Mouse (Mus musculus) midbrain, embryonic 11.5 days (tissue): Measurements from ENCODE around the gene Neu1. TPM values are rescaled to one million over a fixed set of nuclear protein-coding genes. Genes with fewer than 3 reads are reported as not detected.

Source experiments
- ATAC-seq: fragments of 200-750 bp; cut with Nextera tagmentation; 2 replicates; pipeline ENCODE4 v1.8.0; 2017; ENCODE audit warnings: moderate TSS enrichment, moderate library complexity; ENCODE audit not compliant: low FRiP score
- DNase-seq: peaks from one replicate; pipeline ENCODE4 v3.0.0; 2015; ENCODE audit warnings: low spot score; ENCODE audit errors: missing footprints
- H3K27ac ChIP-seq: fragments of 300-500 bp; sonication (generic); 2 replicates; pipeline ENCODE4 v1.5.1; 2014; ENCODE audit warnings: low read depth, low read length
- H3K27me3 ChIP-seq: fragments of 300-500 bp; sonication (generic); 2 replicates; pipeline ENCODE4 v1.6.1; 2014; ENCODE audit warnings: mild to moderate bottlenecking, low read length, moderate library complexity, mixed read lengths; ENCODE audit not compliant: control insufficient read depth, insufficient read depth
- H3K36me3 ChIP-seq: fragments of 300-500 bp; sonication (generic); 2 replicates; pipeline ENCODE4 v1.6.1; 2014; ENCODE audit warnings: mild to moderate bottlenecking, low read length, moderate library complexity, mixed read lengths; ENCODE audit not compliant: control insufficient read depth, insufficient read depth
- H3K4me1 ChIP-seq: fragments of 300-500 bp; sonication (generic); 2 replicates; pipeline ENCODE4 v1.6.1; 2014; ENCODE audit warnings: low read length; ENCODE audit not compliant: control insufficient read depth, insufficient read depth
- H3K4me2 ChIP-seq: fragments of 300-500 bp; sonication (generic); 2 replicates; pipeline ENCODE4 v1.6.1; 2014; ENCODE audit warnings: mild to moderate bottlenecking, moderate library complexity
- H3K4me3 ChIP-seq: fragments of 300-500 bp; sonication (generic); 2 replicates; pipeline ENCODE4 v1.5.1; 2014; ENCODE audit warnings: low read depth, low read length
- H3K9ac ChIP-seq: fragments of 300-500 bp; sonication (generic); 2 replicates; pipeline ENCODE4 v1.6.1; 2014; ENCODE audit warnings: low read length
- H3K9me3 ChIP-seq: fragments of 300-500 bp; sonication (generic); 2 replicates; pipeline ENCODE4 v1.6.1; 2016; ENCODE audit warnings: low read length; ENCODE audit not compliant: control insufficient read depth
- WGBS: fragments of 180-500 bp; shearing (Covaris S2); extraction: QIAGEN DNeasy Blood & Tissue Kit; methylation state at CpG from one replicate; pipeline ENCODE4 v1.1.7; 2014; 5-methylcytosine and 5-hydroxymethylcytosine counted together
- polyA plus RNA-seq: library from polyadenylated mRNA; unstranded; fragments of >200 nt; fragmentation: Nextera tagmentation; extraction: Ambion mirVana; gene quantifications from 2 replicates; pipeline ENCODE4 v1.2.1, GENCODE M21; 2014

Gene Neu1
- polyA plus RNA-seq: 11.0 and 12.3 TPM in 2 replicates

GRCm38 (mm10) chr17:34931061-34931734, at the start of gene Neu1:
TSS of gene Neu1 (plus strand) at chr17:34931253.
- no peaks in the 10 kb centered on the region for H3K9me3 ChIP-seq
- no peaks in the 10 kb centered on the region for H3K36me3 ChIP-seq
- peaks cover 4% of the 10 kb centered on the region for H3K4me1 ChIP-seq
- H3K4me2 ChIP-seq: peak within 1 kb of the TSS; percentile 98
- H3K9ac ChIP-seq: peak within 1 kb of the TSS; percentile 78
- under 1% methylated on average over 38 of the region's 38 CpGs for WGBS
- peak within 1 kb of the TSS; percentile 65 for H3K4me3 ChIP-seq
- H3K27me3 ChIP-seq: no peaks in the 10 kb centered on the region
- peak; percentile 98 for ATAC-seq
- peak; percentile 99 for DNase-seq
- no peak within 1 kb of the TSS; the same call in 1 of the 2 replicates for H3K27ac ChIP-seq

GRCm38 (mm10) chr17:34881683-34882310, 49.3 kb upstream of the Neu1 start, which contains the start of gene Gm20547:
TSS of gene Gm20547 (minus strand) at chr17:34882042.
- H3K4me1 ChIP-seq: no peaks in the 10 kb centered on the region
- H3K9me3 ChIP-seq: no peaks in the 10 kb centered on the region
- no peak within 1 kb of the TSS for H3K27ac ChIP-seq
- H3K4me3 ChIP-seq: no peak within 1 kb of the TSS
- peak within 1 kb of the TSS; percentile 9; the same call in 1 of the 2 replicates for H3K9ac ChIP-seq
- H3K27me3 ChIP-seq: no peaks in the 10 kb centered on the region
- ATAC-seq: no peak
- H3K4me2 ChIP-seq: no peak within 1 kb of the TSS
- H3K36me3 ChIP-seq: no peaks in the 10 kb centered on the region
- DNase-seq: no peak
- WGBS: 9% methylated on average over 15 of the region's 15 CpGs

GRCm38 (mm10) chr17:34883332-34883731, 47.7 kb upstream of the Neu1 start:
- ATAC-seq: no peak

GRCm38 (mm10) chr17:34884704-34885103, 46.3 kb upstream of the Neu1 start:
- H3K36me3 ChIP-seq: no peaks in the 10 kb centered on the region
- no peak overlapping the region for H3K9ac ChIP-seq
- no peaks in the 10 kb centered on the region for H3K9me3 ChIP-seq
- DNase-seq (no peak), ATAC-seq (no peak)
- H3K4me1 ChIP-seq: no peaks in the 10 kb centered on the region
- no peak overlapping the region for H3K27ac ChIP-seq
- WGBS: 93% methylated on average over 6 of the region's 6 CpGs
- no peaks in the 10 kb centered on the region for H3K27me3 ChIP-seq
- no peak overlapping the region for H3K4me3 ChIP-seq
- no peak overlapping the region for H3K4me2 ChIP-seq

More at GRCm38 (mm10) chr17:34883332-34883731, 47.7 kb upstream of the Neu1 start:
- Histone ChIP-seq H3K36me3 (no peaks in the 10 kb centered on the region), H3K4me3 (no peak overlapping the region), H3K4me2 (no peak overlapping the region), H3K4me1 (no peaks in the 10 kb centered on the region), H3K9me3 (no peaks in the 10 kb centered on the region), H3K9ac (no peak overlapping the region), H3K27ac (no peak overlapping the region), H3K27me3 (no peaks in the 10 kb centered on the region)
- no peak for DNase-seq
- WGBS: 67% methylated on average over 3 of the region's 3 CpGs

- WGBS: 90% methylated on average over 3 of the region's 3 CpGs
- Histone ChIP-seq H3K27ac (no peak overlapping the region), H3K9ac (no peak overlapping the region)
Measured at GRCm38 (mm10) chr17:34885615-34886014, 45.4 kb upstream of the Neu1 start.

GRCm38 (mm10) chr17:34887942-34888341, 43.1 kb upstream of the Neu1 start:
- 88% methylated on average over 5 of the region's 5 CpGs for WGBS
- no peak for ATAC-seq

More at GRCm38 (mm10) chr17:34885615-34886014, 45.4 kb upstream of the Neu1 start:
- no peak for ATAC-seq
- Histone ChIP-seq H3K36me3 (no peaks in the 10 kb centered on the region), H3K4me1 (no peaks in the 10 kb centered on the region), H3K9me3 (no peaks in the 10 kb centered on the region), H3K27me3 (no peaks in the 10 kb centered on the region), H3K4me3 (no peak overlapping the region), H3K4me2 (no peak overlapping the region)
- DNase-seq: no peak

GRCm38 (mm10) chr17:34890074-34890743, 40.8 kb upstream of the Neu1 start:
- ATAC-seq: no peak
- Histone ChIP-seq H3K4me1 (peaks cover 7% of the 10 kb centered on the region), H3K9me3 (no peaks in the 10 kb centered on the region), H3K9ac (no peak overlapping the region), H3K27me3 (no peaks in the 10 kb centered on the region), H3K4me3 (no peak overlapping the region), H3K4me2 (no peak overlapping the region), H3K27ac (no peak overlapping the region), H3K36me3 (no peaks in the 10 kb centered on the region)
- WGBS: 92% methylated on average over 12 of the region's 12 CpGs
- no peak for DNase-seq

More at GRCm38 (mm10) chr17:34887942-34888341, 43.1 kb upstream of the Neu1 start:
- no peaks in the 10 kb centered on the region for H3K27me3 ChIP-seq
- no peak overlapping the region for H3K9ac ChIP-seq
- H3K27ac ChIP-seq: no peak overlapping the region
- DNase-seq: no peak
- no peaks in the 10 kb centered on the region for H3K9me3 ChIP-seq
- H3K36me3 ChIP-seq: no peaks in the 10 kb centered on the region
- H3K4me2 ChIP-seq: no peak overlapping the region
- no peaks in the 10 kb centered on the region for H3K4me1 ChIP-seq
- H3K4me3 ChIP-seq: no peak overlapping the region

- peaks cover 16% of the 10 kb centered on the region for H3K4me1 ChIP-seq
- WGBS: 94% methylated on average over 2 of the region's 2 CpGs
- no peak for ATAC-seq
Measured at GRCm38 (mm10) chr17:34891377-34891776, 39.7 kb upstream of the Neu1 start.

More at GRCm38 (mm10) chr17:34891377-34891776, 39.7 kb upstream of the Neu1 start:
- no peak for DNase-seq
- no peak overlapping the region for H3K4me2 ChIP-seq
- H3K27me3 ChIP-seq: no peaks in the 10 kb centered on the region
- H3K36me3 ChIP-seq: peaks cover 8% of the 10 kb centered on the region
- H3K9ac ChIP-seq: no peak overlapping the region
- no peak overlapping the region for H3K4me3 ChIP-seq
- no peak overlapping the region for H3K27ac ChIP-seq
- no peaks in the 10 kb centered on the region for H3K9me3 ChIP-seq
